Mouse (Mus musculus): ENCODE measurements around the gene Smtn.

The Smtn gene

DNA sequence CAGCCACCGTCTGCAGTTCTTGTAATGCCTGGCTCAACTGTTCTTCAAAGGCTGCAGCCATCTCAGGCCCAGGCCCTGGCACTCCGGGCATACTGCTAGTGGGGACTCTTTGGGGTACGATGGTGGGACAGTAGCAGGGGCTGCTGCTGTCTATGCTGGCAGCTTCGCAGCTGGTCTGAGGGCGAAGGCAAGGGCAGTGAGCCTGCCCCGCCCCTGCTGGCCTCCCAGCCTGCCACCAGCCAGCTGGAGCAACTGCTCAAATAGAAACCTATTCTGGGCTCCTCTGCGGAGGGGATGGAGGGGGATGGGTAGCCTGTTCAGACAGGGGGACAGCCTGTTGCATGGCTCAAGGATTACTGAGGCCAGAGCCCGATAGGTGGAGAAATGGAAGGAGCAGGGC is 12.6 kb downstream of the Smtn start:
- DNase-seq (ENCODE audit: low read depth, low spot score), result no peak

DNA sequence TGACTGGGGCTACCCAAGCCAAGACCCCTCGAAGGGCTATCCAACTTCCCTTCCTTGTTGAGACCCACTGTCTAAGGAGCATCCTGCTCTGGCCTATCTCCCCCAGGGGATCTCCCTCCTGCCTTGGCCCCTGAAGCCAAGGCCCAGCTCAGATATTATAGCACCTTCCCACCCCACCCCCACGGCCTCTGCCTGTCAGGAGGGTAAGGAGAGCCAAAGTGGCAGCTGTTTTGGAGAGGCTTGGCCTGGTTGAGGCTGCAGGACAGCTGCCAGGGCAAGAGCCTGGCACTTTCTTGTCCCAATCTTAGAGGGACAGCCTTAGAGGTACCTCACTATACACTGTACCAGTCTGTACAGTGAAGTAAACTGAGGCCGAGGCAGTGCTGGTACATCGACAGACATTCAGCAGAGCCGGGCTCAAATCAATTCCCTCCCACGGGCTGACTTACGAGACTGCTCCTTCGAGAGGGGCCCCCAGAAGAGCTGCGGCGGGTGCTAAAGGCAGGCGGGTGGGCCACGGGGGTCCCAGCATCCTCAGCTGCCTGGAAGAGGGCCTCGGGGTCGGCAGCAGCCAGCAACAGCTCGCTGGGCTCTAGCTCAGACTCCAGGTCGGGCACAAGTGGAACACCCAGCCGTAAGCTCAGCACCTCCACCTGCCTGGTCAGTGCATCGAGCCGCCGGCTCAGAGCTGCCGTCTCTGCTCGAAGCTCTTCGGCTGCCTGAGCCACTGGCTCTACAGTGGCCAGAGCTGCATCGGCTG is 13.3 kb downstream of the Smtn start:
- peak; percentile 23 for DNase-seq (ENCODE audit: low read depth, low spot score)

DNA sequence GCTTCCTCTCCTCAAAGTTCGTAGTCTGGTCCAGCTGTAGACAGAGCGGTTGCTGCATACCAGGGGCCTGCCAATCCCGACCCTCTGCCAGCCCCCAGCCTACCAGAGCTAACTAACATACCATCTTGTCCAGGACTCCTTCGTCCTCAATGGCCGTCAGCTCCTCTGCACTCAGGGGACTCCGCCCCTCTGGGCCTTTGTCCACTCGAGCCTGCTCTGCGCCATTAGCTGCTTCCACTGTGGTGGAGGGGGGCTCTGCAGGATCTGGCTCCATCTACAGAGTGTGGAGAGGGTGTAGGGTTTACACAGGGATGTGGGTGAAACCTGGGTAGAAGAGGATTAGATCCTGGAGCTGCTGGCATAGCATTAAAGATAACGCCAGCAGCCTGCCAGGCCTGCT is 14.2 kb downstream of the Smtn start:
- no peak for DNase-seq (ENCODE audit: low read depth, low spot score)

DNA sequence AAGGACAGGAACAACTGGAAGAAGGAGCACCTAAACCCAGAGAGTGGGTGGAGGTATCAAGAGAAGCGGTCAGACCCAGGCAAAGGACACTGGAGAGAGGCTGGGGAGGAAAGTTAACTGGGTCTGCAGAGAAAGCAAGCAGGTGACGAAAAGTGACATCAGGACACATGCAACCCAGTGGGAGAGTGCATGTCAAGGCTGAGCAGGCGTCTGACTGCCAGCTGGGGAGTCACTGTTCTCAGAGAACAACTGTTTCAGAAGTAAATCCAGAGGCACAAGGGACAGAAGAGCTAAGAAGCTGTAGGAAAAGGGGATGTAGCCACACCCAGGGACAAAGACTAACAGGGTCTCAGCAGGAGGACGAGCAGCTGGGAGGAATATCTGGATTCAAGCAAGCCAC is 14.9 kb downstream of the Smtn start:
- DNase-seq (ENCODE audit: low read depth, low spot score), result no peak

DNA sequence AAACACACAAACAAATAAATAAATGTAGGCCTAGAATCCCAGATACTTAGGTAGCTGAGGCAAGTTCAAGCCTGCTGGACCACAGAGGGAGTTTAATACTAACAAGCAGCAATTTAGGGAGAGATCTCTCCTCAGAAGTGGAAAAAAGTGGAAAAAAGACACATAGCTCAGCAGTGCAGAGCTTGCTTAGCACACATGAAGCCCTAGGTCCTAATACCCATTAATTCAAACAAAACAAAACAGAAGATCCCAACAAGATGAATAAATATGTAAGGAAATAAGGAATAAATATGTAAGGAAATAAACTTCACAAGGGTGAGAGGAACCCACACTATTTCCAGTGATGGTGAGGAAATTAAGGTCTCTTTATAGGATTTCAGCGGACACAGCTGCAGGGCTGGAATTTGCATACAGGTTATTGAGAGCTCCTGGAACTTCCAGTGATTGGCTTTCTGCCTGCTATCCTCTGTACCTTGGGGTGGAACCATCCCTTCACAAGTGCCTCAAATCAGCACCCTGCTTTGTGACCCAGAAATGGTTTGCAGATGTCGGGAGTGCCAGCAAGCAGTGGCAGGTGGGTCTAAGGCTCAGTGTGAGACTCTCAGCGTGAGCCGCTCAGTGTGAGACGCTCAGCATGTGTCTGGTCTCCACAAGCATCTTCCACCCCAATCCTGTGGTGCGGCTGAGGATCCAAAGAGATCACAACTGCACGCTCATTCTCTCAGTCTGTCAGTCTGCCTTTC is 16.4 kb downstream of the Smtn start:
- DNase-seq (ENCODE audit: low read depth, low spot score), result no peak

DNA sequence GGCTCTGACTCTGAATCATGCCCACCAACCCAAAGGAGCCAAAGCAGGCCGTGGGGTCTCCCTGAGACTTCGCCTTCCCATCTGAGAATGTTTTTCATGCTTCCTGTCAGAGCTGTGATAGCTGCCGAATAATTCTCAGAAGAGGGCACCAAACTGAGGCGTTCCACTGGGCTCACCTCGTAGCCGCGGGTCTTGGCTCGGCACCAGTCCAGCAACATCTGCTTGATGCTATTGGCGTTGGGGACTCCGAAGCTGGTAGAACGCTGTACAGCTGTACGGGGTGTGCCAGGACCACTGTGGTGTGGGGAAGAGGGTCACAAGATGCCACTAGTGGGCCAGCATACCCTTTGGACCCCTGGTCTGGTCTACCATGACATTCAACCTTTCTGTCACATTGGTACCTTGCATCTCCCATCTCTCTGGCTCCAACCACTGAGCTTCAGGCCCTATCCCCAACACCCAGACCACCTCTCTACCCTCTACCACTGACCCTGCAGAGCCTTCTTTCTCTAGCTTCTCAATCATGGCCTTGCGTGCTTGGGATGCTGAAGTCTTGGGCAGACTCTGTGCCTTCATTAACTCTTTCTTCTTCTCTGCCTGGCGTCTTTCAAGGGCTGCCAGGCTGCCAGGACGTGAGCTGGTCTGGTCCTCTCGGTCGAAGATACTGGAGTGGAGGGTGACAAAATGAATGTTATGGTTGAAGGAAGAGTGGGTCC is 18.0 kb downstream of the Smtn start:
- DNase-seq (ENCODE audit: low read depth, low spot score), result no peak

DNA sequence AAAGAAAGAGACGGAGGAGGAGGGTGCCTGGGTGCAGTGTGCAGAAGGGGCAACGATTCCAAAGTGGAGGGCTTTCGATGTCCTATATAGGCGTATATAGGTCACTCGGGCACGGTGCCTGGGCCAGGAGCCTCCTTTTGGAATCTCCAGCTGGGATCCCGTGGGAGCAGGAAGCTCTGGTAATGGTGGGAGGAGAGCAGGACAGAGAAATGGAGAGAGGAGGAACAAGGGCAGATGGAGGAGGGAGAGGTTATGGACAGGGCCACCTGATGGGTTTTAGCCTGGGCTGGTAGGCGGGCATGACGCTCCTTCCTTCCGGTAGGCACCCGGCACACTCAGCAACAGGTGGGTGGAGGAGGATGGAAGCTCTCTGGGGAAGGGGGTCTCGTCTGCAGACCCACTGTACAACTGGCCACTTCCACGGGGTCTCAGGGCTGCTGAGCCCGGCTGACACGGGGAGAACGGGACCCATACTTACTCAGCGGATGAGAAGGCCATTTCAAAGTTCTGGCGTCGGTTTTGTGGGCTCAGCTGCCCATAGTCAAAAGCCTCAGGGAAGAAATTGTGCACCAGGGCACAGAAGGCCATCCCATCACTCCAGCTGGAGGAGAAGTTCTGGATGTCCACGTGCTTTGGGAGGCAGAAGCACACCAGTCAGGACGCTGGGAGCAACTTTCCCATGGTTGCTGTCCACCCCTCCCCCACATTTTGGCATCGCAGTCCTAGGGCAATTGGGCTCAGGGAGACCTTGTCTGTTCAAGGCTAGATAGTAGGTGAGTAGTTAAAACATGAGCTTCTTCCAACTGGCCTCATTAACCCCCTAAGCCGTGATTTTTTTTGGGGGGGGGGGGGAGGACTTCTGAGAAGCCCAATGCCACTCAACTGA is 18.8 kb downstream of the Smtn start:
- no peak for DNase-seq (ENCODE audit: low read depth, low spot score)

DNA sequence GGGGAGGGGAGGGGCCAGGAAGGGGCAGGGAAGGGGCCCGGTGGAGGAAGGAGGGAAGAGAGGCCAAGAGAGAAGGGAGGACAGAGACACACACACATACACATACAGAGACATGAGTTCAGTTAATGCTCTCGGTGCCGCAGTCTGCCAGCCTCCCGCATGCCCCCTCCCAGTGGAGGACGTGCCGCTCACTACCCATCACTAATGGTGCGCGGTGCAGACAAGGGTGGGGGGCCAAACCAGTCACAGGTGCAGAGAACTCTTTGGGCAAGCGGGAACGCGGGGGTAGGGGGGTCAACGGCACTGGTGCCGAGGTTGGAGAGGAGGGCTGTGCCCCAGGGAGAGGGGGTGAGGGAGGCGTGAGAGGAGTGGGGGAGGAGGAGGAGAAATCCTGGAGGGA is 19.5 kb downstream of the Smtn start:
- no peak for DNase-seq (ENCODE audit: low read depth, low spot score)

DNA sequence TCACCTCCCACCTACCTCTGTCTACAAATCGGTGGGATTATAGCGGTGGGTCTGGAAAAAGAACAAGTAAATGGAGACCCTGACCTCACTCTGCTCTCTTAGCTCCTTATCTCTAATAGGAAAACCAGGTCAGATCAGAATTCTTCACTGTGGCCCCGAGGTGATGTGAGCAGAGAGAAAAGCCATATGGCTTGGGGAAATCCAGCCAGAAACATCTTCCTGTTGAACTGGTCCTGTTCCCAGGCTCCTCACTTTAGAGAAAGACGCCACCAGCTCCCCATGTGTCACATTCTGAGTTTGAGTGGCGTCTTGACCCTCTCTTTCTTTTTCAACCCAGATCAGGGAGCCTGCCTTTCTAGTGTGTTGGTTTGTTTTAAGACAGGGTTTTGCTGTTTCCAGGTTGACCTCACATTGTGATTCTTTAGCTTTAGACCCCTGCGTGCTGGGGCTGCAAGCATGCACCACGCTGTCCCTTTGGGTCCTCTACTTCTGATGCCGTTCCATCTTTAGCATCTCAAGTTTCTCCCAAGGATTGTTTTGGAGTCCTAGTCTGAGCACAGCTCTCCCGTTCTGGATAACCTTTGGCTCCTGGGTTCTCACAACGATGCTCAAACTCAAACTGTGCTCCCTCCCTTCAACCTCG is 20.5 kb downstream of the Smtn start:
- DNase-seq (ENCODE audit: low read depth, low spot score), result no peak

DNA sequence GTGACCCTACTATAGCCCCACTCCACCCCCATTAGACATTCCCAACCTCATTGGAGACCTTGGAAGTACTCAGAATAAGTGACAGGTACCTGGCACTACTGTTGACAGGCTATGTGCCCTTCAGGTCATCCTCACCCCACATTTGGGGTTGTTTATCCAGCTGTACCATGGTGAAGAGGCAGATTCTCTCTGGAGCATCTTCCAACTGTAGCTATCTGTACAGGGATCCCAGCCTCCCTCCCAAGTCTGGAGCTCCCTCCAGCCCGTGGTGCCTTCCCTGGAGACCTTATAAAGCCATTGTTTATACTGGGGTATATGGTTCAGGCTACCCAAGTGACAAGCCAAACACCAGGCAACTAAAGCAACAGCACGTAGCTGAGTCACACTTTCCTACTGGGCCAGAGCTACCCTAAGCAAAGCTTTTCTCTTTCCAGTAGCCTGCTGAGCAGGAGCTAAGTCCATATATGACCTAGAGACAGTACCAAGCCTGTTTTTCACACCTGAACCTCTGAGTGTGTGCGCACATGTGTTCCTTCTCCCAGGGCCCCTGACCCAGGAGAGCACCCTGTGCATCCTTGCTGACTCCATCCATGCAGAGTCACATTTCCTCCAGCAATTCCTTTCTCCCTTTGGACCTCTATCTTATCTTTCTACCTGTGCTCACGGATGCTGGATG is 21.2 kb downstream of the Smtn start:
- DNase-seq (ENCODE audit: low read depth, low spot score), result no peak

DNA sequence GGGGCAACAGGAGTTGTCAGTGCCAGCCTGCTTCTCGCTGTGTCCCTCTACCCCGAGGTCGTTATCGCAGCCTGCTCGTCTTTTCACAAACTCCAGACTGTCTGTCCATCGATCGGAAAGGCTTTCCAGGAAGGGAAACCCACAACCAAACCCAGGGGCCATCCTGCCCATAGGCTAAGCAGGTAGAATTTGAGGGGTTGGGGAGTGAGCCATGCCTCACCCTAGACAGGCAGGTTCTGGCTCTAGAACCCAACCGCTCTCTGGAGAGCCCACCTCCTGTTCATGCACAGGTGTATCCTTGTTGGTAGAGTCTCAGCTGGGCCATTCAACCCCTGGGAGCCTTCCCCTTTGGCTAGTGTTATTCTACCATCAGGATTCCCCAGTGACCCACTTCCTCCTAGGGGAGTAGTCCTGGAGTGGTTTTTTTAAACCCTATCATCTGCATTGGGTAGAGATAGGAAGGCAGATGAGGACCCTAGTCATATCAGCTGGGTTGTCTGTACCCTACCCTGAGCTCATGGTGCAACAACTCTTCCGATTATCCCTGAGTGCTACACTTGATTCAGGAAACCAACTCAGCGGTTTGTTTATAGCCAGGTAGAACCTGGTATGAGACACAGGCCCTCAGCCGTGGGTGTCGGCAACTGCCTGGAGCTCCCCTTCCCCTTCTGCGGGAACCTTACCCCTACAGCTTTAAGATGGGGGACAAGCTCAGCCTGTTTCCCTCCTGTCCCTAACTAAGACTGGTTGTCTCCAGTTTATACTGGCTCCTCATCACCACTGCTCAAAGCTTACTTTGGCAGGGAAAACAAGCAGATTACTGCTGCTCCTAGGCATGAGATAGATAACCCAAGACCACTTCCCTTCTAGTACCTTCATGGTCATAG is 22.3 kb downstream of the Smtn start:
- no peak for DNase-seq (ENCODE audit: low read depth, low spot score)

DNA sequence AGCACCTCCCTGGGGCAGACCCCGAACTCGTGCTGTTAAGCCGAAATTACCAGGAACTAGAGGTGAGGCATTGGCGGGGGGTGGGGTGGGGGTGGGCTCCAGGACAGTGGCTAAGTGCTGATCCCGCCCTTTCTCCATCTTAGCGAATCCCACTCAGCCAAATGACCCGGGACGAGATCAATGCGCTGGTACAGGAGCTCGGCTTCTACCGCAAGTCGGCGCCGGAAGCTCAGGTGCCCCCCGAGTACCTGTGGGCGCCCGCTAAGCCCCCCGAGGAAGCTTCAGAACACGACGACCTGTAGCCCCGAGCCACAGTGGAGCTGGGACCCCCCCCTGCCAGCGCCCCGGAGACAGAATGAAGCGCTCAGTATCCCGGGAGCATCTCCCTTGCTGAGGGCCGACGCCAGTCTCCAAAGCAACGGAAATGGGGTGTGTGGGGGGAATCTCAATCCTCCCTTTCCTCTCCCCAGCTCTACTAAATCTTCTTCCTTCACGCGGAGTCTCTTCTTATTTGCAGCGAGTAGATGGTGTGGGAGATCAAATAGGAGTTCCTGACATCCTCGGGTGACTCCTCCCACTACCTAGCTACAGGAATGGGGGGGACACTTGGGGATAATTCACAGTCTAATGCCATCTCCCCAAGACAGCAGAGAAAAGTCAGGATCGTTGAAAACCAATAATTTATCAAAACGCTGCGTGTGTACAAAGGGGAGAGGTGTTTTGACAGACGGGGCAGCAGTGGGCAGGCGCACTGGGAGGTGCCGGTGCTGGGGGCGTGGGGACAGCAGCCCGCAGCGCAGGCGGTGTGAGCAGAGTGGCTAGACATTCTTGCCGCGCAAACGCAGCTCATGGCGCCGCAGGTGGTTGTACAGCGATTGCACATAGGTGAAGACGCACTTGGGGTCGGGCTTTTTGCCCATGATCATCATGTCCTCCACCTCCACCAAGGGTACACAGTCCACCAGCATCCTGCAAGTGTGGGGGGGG is 23.3 kb downstream of the Smtn start:
- DNase-seq (ENCODE audit: low read depth, low spot score), result peak; percentile 68

DNA sequence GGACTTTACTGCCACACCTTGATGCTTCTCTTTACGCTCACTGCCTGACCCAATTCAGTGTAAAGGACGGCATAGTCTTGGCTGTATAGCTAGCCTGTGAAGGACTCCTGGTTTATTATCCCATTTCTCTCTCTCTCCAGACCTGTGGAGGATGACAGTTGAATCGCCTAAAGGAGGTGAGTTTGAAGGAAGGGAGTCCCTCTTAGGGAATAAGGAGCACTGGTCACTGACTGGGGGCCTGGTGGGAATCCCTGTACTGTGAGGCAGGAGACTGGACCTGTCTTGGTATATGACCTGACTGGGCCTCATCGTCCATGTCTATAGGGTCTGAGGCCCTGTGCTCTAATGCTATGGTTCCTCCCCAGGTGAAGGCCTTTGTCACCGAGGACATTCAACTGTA is 24.3 kb downstream of the Smtn start:
- no peak for DNase-seq (ENCODE audit: low read depth, low spot score)

DNA sequence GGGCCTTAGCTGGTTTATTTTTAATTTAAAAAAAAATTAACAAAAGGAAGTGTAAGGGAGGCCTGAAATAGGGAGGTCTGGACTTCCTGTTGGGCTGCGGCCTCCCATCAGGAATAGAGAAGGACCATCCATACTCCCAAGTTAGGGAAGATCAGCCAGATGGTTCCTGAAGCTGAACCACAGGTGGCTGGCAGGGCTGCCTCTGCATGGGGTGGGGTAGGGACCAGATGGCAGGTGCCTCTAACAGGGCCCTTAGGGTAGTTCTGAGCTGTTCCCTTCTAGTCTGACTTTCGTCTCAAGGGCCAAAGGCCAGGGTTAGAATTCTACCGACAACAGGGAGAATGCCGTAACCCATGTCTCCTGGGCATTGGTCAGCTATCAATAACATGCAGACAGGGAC is 24.8 kb downstream of the Smtn start:
- no peak for DNase-seq (ENCODE audit: low read depth, low spot score)

DNA sequence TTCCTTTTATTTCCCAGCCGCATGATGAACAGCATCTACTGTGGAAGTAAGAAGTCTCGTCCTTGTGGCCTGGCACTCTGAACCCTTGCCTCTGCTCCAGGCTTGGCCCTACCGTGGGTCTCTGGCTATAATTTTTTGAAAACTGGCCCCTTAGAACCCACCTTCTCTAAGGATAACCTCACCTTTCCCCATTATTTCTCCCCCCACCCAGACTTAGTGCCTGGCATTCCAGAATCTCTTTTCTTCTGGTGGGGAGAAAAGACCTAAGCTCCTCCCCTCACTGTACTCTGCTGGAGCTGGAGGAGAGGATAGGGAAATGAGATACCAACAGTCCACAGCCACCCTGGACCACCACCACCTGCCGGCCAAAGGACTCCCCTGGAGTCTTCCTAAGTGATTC is 25.2 kb downstream of the Smtn start:
- no peak for DNase-seq (ENCODE audit: low read depth, low spot score)

DNA sequence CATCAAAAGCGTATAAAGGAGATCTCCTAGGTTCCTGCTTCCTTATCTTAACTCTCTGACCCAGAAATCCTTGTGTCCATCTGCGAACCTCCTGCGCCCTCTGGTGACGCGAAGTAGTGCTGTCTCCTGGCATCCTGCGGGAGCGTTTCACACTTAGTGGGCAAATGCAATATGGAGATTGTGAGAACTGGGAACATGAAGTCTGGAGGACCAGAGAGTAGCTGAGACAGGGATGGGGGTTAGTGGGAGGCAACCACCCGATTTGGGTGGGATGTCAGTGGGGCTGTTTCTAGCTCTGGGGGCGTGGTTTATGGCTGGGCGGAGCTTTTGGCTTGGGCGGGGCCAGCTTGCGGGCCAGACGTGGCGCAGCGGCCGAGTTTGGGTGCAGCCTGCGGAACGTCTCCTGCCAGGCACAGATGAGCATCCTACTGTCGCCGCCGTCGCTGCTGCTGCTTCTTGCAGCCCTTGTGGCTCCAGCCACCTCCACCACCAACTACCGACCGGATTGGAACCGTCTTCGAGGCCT is 25.8 kb downstream of the Smtn start, which contains the start of gene Selenom:
TSS of gene Selenom (plus strand) at position 156 of the 526 bp plus-strand sequence.
- peak; percentile 94 for DNase-seq (ENCODE audit: low read depth, low spot score)

DNA sequence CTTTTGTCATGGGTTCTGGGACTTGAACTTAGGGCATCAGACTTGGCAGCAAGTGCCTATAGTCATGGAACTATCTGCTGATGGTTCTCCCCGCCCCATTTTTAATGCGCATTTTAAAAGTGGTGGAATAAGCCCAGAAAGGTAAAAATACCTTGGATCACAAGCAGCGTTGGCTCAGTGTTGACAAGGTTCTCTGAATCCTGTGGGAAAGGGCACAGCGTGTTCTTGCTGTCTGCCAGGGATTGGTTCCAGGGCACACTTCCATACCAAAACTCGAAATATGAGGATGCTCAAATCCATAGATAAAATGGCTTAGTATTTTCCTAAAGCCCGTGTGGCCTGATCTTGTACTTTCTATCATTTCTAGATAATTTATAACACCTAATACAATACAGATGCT is 27.1 kb downstream of the Smtn start:
- no peak for DNase-seq (ENCODE audit: low read depth, low spot score)

DNA sequence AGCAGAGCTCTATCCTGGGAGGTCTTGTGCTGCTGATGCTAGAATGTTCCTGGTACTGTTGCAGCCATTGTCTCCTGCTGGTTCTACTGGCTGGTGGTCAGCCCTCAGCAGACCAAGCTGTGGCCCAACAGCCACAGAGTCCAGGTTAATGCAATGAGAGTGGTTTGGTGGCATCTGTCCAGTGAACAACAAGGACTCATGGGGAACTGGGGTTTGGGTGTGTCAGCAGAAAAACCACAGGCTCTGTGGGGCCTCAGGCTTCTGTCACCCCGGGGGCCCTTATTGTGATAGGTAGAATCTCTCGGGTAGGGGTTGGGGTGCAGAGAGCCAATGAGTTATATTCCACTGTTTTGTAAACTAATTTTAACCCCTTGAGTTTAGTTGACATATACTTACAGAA is 30.1 kb downstream of the Smtn start:
- no peak for DNase-seq (ENCODE audit: low read depth, low spot score)
